20 mouse cellular contexts compared by ENCODE assay signal in genomic region chr10:91637911-91638310, GRCm38 (mm10).
"Had no signal": no experiment of that assay in that cellular context is flagged by ENCODE, and none has a peak within 500 bp of the region (broad histone marks: within the 10 kb centered on the region; RNA-seq: fewer than 3 reads in every experiment).

No protein-coding gene starts in this region.

- H3K9ac ChIP-seq: liver, embryonic 15.5 days; liver, postnatal 0 days; lung, embryonic 15.5 days; midbrain, embryonic 12.5 days; neural tube, embryonic 13.5 days; neural tube, embryonic 15.5 days had no signal

- ATAC-seq: liver, postnatal 0 days; lung, postnatal 0 days had no signal

- H3K4me3 ChIP-seq: liver, embryonic 15.5 days; lung, embryonic 15.5 days; midbrain, embryonic 10.5 days; midbrain, embryonic 12.5 days; myocyte; neural tube, embryonic 13.5 days; neural tube, embryonic 15.5 days had no signal

- H3K27me3 ChIP-seq: liver, embryonic 15.5 days; lung, embryonic 15.5 days; midbrain, embryonic 12.5 days; neural tube, embryonic 13.5 days; neural tube, embryonic 15.5 days had no signal

- H3K27ac ChIP-seq: liver, embryonic 15.5 days; lung, embryonic 15.5 days; midbrain, embryonic 10.5 days; midbrain, embryonic 12.5 days; neural tube, embryonic 13.5 days; neural tube, embryonic 15.5 days had no signal

- H3K9me3 ChIP-seq: liver, embryonic 15.5 days; lung, embryonic 15.5 days; midbrain, embryonic 10.5 days; midbrain, embryonic 12.5 days; neural tube, embryonic 13.5 days; neural tube, embryonic 15.5 days had no signal

- DNase-seq: liver, postnatal 0 days; lung, adult 2 months; lung, postnatal 4 days; midbrain, embryonic 14.5 days; retina, postnatal 1 day; right cerebral cortex, adult 18-20 months; right cerebral cortex, postnatal 25 days; right cerebral cortex, postnatal 4 days; spleen, adult 18-20 months; thymus, adult 18-20 months; thymus, postnatal 14 days; thymus, postnatal 36 days had no signal

- H3K36me3 ChIP-seq: liver, embryonic 15.5 days; lung, embryonic 15.5 days; midbrain, embryonic 10.5 days; midbrain, embryonic 12.5 days; neural tube, embryonic 13.5 days; neural tube, embryonic 15.5 days had no signal

- H3K4me2 ChIP-seq: liver, embryonic 15.5 days; lung, embryonic 15.5 days; midbrain, embryonic 12.5 days; neural tube, embryonic 13.5 days; neural tube, embryonic 15.5 days had no signal

- H3K4me1 ChIP-seq: liver, embryonic 15.5 days; lung, embryonic 15.5 days; midbrain, embryonic 12.5 days; neural tube, embryonic 13.5 days had no signal
